Mouse (Mus musculus) stomach, postnatal 0 days (tissue): ENCODE measurements around the gene Slc16a2. TPM values are rescaled to one million over a fixed set of nuclear protein-coding genes. Genes with fewer than 3 reads are reported as not detected.
A peak's percentile ranks its signal among the peaks of the same experiment; 100 is the strongest.

ENCODE experiments used
- ATAC-seq: fragments of 200-750 bp; cut with Nextera tagmentation; 2 replicates; pipeline ENCODE4 v1.8.0; 2017; ENCODE audit not compliant: low FRiP score, low TSS enrichment
- DNase-seq: peaks from one replicate; pipeline ENCODE4 v3.0.0-alpha.2; 2016; ENCODE audit warnings: low spot score
- H3K27ac ChIP-seq: fragments of 300-500 bp; sonication (generic); replicated peaks from 2 replicates; pipeline ENCODE4 v1.5.1; 2014; ENCODE audit warnings: mild to moderate bottlenecking, control low read depth
- H3K27me3 ChIP-seq: fragments of 300-500 bp; sonication (generic); 2 replicates; pipeline ENCODE4 v1.6.1; 2014; ENCODE audit warnings: low read length; ENCODE audit not compliant: control insufficient read depth, insufficient read depth
- H3K36me3 ChIP-seq: fragments of 300-500 bp; sonication (generic); 2 replicates; pipeline ENCODE4 v1.6.1; 2014; ENCODE audit warnings: low read length, mixed read lengths; ENCODE audit not compliant: control insufficient read depth, insufficient read depth
- H3K4me1 ChIP-seq: fragments of 300-500 bp; sonication (generic); replicated peaks from 2 replicates; pipeline ENCODE4 v1.6.1; 2014; ENCODE audit warnings: antibody characterized with exemption; ENCODE audit not compliant: control insufficient read depth, insufficient read depth
- H3K4me2 ChIP-seq: fragments of 300-500 bp; sonication (generic); replicated peaks from 2 replicates; pipeline ENCODE4 v1.6.1; 2014; ENCODE audit warnings: low read depth, mild to moderate bottlenecking, control low read depth, moderate library complexity
- H3K4me3 ChIP-seq: fragments of 300-500 bp; sonication (generic); 2 replicates; pipeline ENCODE4 v1.5.1; 2014; ENCODE audit warnings: low read depth, low read length, control low read depth
- H3K9ac ChIP-seq: fragments of 300-500 bp; sonication (generic); 2 replicates; pipeline ENCODE4 v1.6.1; 2014; ENCODE audit warnings: mild to moderate bottlenecking, low read length, control low read depth, mixed read lengths
- H3K9me3 ChIP-seq: fragments of 300-500 bp; sonication (generic); 2 replicates; pipeline ENCODE4 v1.6.1; 2016; ENCODE audit warnings: low read length; ENCODE audit not compliant: control insufficient read depth
- CTCF ChIP-seq: IDR thresholded peaks from 2 replicates; pipeline ENCODE4 v1.5.1; 2016; ENCODE audit warnings: antibody characterized with exemption, low read depth, mild to moderate bottlenecking, moderate library complexity
- EP300 ChIP-seq: optimal IDR thresholded peaks from 2 replicates; pipeline ENCODE3; 2016; ENCODE audit warnings: antibody characterized with exemption
- WGBS: fragments of 180-500 bp; shearing (Covaris S2); extraction: QIAGEN DNeasy Blood & Tissue Kit; methylation state at CpG from one replicate; pipeline ENCODE4 v1.1.7; 2014; 5-methylcytosine and 5-hydroxymethylcytosine counted together
- polyA plus RNA-seq: library from polyadenylated mRNA; unstranded; fragments of >200 nt; fragmentation: Nextera tagmentation; extraction: Ambion mirVana; gene quantifications from 2 replicates; pipeline ENCODE4 v1.2.1, GENCODE M21; 2015

Gene Slc16a2
- polyA plus RNA-seq, 1 experiment from 2014 or later: 5.5 TPM

GRCm38 (mm10) chrX:103732033-103732703 lies 89.6 kb downstream of the Slc16a2 start:
- WGBS: 55% methylated on average over 4 of the region's 4 CpGs
- Histone ChIP-seq H3K9me3 (no peaks in the 10 kb centered on the region), H3K4me1 (no peaks in the 10 kb centered on the region), H3K27me3 (no peaks in the 10 kb centered on the region), H3K4me3 (no peak overlapping the region), H3K4me2 (no peak overlapping the region), H3K9ac (no peak overlapping the region), H3K36me3 (no peaks in the 10 kb centered on the region), H3K27ac (no peak overlapping the region)
- TF ChIP-seq CTCF: no peak
- TF ChIP-seq EP300: no peak
- DNase-seq: no peak
- no peak for ATAC-seq

GRCm38 (mm10) chrX:103722437-103722836 lies 99.3 kb downstream of the Slc16a2 start:
- DNase-seq (no peak), ATAC-seq (no peak)
- Histone ChIP-seq H3K4me3 (no peak overlapping the region), H3K9me3 (no peaks in the 10 kb centered on the region), H3K4me1 (no peaks in the 10 kb centered on the region), H3K9ac (no peak overlapping the region), H3K36me3 (no peaks in the 10 kb centered on the region), H3K27ac (no peak overlapping the region), H3K4me2 (no peak overlapping the region), H3K27me3 (no peaks in the 10 kb centered on the region)
- 60% methylated on average over 2 of the region's 2 CpGs for WGBS
- TF ChIP-seq CTCF (no peak), EP300 (no peak)

- Histone ChIP-seq H3K27me3 (no peaks in the 10 kb centered on the region), H3K4me3 (no peak overlapping the region), H3K4me1 (no peaks in the 10 kb centered on the region), H3K27ac (no peak overlapping the region), H3K4me2 (no peak overlapping the region), H3K9me3 (no peaks in the 10 kb centered on the region), H3K9ac (no peak overlapping the region), H3K36me3 (no peaks in the 10 kb centered on the region)
- DNase-seq: no peak
- ATAC-seq: no peak
- TF ChIP-seq EP300: no peak
- TF ChIP-seq CTCF: no peak
- whole genome bisulfite sequencing: 45% methylated on average over 12 of the region's 12 CpGs
Observed at GRCm38 (mm10) chrX:103719618-103720185, 102.1 kb downstream of the Slc16a2 start.

- H3K27ac ChIP-seq: no peak overlapping the region
- TF ChIP-seq EP300 (no peak), CTCF (no peak)
- H3K4me3 ChIP-seq: no peak overlapping the region
- no peaks in the 10 kb centered on the region for H3K27me3 ChIP-seq
- 31% methylated on average over 7 of the region's 7 CpGs for WGBS
- ATAC-seq: no peak
- no peaks in the 10 kb centered on the region for H3K36me3 ChIP-seq
- no peaks in the 10 kb centered on the region for H3K4me1 ChIP-seq
- no peaks in the 10 kb centered on the region for H3K9me3 ChIP-seq
- no peak overlapping the region for H3K4me2 ChIP-seq
- no peak overlapping the region for H3K9ac ChIP-seq
- peak; percentile 18 for DNase-seq
Observed at GRCm38 (mm10) chrX:103712922-103713321, 108.9 kb downstream of the Slc16a2 start.

GRCm38 (mm10) chrX:103709671-103710070 lies 112.1 kb downstream of the Slc16a2 start:
- H3K9ac ChIP-seq: no peak overlapping the region
- 75% methylated on average over 2 of the region's 2 CpGs for WGBS
- no peak for DNase-seq
- no peaks in the 10 kb centered on the region for H3K4me1 ChIP-seq
- no peak overlapping the region for H3K27ac ChIP-seq
- no peak overlapping the region for H3K4me3 ChIP-seq
- H3K4me2 ChIP-seq: no peak overlapping the region
- no peaks in the 10 kb centered on the region for H3K9me3 ChIP-seq
- H3K36me3 ChIP-seq: no peaks in the 10 kb centered on the region
- no peak for ATAC-seq
- TF ChIP-seq CTCF: no peak
- TF ChIP-seq EP300: no peak
- H3K27me3 ChIP-seq: no peaks in the 10 kb centered on the region

DNA sequence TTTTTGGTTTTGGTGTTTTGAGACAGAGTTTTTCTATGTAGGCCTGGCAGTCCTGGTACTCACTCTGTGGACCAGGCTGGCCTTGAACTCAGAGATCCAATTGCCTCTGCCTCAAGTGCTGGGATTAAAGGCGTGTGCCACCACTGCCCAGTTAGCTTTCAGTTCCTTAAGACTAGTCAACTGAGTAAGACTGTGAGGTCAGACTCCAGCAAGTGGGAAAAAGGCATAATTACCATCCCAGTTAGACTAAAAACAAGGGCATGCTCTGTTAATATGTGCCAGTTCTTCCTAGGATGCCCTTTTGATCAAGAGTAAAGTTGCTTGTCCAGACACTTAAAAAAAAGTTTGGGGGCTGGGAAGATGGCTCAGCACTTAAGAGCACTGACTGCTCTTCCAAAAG lies 113.2 kb downstream of the Slc16a2 start:
- Histone ChIP-seq H3K27me3 (no peaks in the 10 kb centered on the region), H3K4me2 (no peak overlapping the region), H3K36me3 (no peaks in the 10 kb centered on the region), H3K9ac (no peak overlapping the region), H3K4me3 (no peak overlapping the region), H3K4me1 (no peaks in the 10 kb centered on the region), H3K27ac (no peak overlapping the region), H3K9me3 (no peaks in the 10 kb centered on the region)
- TF ChIP-seq CTCF (no peak), EP300 (no peak)
- ATAC-seq: no peak
- WGBS: 89% methylated on average over 1 of the region's 1 CpGs
- DNase-seq: no peak
